Mouse (Mus musculus) right cerebral cortex, postnatal 10 days (tissue): ENCODE data around the gene Pappa2.

Experiments used
- DNase-seq, 2 experiments: peaks; one replicate each; pipeline ENCODE4 v3.0.0; 2021; ENCODE audit warnings: low spot score in 2 of 2

Gene Pappa2

GRCm38 (mm10) chr1:158910661-158911060 is 69.6 kb downstream of the Pappa2 start:
- no peak for DNase-seq

- DNase-seq, result no peak
Measured at GRCm38 (mm10) chr1:158897339-158897738, 83.0 kb downstream of the Pappa2 start.

GRCm38 (mm10) chr1:158894441-158894840 is 85.8 kb downstream of the Pappa2 start:
- no peak for DNase-seq

DNA sequence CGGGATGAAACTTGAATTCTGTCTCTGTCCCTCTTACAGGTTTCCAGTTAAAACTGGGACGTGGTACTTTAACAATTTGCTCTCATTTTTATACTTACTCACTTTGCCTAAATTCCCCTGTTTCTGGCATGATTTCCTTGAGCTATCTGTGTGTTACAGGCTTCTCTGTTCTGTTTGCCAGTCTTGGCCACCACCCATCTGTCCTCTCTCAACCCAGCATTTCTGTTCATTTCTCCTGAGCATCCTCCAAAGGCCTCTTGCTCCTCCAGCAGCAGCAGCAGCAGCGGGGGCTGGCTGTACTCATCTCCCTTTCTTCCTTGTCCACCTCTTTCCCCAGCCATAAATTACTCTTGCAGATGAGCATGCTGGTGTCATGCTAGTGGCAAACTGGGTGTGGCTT is 104.8 kb downstream of the Pappa2 start:
- no peak for DNase-seq

- DNase-seq, result no peak
Measured at GRCm38 (mm10) chr1:158874552-158875077, 105.7 kb downstream of the Pappa2 start.

- DNase-seq, result no peak
Measured at GRCm38 (mm10) chr1:158873631-158874030, 106.7 kb downstream of the Pappa2 start.

DNA sequence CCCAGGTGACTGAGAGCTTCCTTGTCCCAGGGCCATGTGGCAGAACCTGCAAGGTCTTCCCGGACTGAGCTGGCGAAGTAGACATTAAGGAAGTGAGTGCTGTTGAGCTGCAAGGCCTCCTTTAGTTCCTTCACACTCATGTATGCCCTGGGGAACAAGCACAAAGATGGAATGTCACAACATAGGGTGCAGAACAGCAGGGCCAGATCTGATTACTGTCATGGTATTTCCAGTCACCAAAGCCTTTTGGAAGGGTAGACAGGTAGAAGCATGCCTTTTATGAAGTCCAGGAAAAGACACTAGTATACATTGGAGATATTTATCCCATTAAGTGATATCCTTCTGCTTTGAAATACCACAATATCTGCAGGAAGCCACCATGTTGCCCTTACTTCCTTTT is 108.9 kb downstream of the Pappa2 start:
- no peak for DNase-seq

- DNase-seq, result peak in 1 of 2 experiments; percentile 25
Measured at GRCm38 (mm10) chr1:158860190-158860589, 120.1 kb downstream of the Pappa2 start.

GRCm38 (mm10) chr1:158853936-158854882 is 126.1 kb downstream of the Pappa2 start:
- DNase-seq, result no peak

- no peak for DNase-seq
Measured at GRCm38 (mm10) chr1:158852836-158853567, 127.3 kb downstream of the Pappa2 start.

GRCm38 (mm10) chr1:158850459-158850858 is 129.8 kb downstream of the Pappa2 start:
- DNase-seq, result no peak

GRCm38 (mm10) chr1:158844604-158845003 is 135.7 kb downstream of the Pappa2 start:
- DNase-seq, result no peak

- DNase-seq, result no peak
Measured at GRCm38 (mm10) chr1:158837151-158837550, 143.1 kb downstream of the Pappa2 start.

DNA sequence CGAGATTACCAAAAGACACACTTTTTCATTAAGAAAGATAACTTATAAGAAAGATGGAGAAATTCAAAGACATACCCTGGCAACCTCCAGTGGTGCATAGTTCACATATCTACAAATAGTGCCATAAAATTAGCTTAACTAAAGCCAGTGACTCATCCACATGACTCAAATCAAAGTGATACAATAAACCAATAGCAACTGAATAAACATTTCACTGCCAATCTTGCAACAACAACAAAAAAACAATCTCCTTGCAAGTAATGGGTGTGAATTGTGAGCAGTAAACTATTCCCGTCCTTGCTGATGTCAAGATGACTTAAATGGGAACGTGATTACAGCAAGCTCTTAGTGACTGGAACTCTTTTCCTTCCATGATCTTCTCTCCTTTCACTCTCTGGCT is 150.1 kb downstream of the Pappa2 start:
- DNase-seq, result no peak

- no peak for DNase-seq
Measured at GRCm38 (mm10) chr1:158827931-158828330, 152.4 kb downstream of the Pappa2 start.

DNA sequence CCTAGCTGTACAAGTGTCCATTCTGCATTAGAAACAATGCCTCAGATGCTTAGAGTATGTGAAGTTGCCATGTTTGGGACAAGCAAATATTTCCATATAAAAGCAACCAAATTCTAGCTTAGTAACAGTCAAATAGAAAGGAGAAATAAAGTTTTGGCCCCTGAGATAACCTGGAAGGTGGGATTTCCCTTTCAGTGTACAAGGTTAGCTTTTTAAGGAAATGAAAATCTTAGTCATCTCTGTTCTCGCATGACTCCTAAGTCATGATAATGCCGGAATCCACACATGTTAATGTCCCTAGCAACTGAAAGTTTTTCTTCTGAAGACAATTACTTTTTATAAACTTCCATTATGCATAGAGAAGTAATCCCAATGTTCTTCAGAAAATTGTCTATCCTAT is 160.6 kb downstream of the Pappa2 start:
- DNase-seq, result no peak

DNA sequence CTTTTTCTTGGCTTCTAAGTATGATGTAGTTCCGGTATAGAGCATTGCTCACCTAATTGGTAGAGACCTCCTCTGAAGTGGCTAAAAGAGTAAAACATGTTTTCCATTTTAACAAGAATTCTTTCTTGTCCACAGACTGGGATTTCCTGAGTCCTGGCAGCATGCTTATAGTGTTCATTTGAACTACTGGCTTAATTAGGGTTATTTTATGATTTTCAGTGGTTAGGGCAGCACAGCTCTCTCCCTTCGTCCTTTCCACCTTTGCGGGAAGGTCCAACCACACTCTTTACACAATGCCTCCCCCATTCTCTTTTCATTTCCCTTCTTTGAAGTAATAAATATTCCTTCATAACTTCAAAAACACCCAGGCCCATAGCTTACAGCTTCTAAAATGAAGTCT is 163.8 kb downstream of the Pappa2 start:
- no peak for DNase-seq

DNA sequence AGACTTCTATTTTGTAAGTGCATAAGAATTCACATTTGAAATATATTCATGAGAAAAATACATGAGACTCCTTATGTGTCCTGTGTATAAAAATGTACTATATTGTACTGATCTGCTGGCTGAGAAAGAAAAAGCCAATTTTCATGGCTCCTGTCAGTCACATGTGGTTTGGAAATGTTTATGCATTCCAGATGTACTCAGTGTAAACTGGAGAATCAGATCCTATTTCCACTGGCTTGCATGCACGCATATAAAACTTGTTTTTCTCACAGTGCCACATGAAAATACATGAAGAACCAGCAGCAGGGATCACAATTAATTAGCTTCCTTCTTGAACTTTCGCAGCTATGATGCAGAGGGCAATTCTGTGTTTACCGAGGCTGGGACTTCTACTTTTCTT is 168.4 kb downstream of the Pappa2 start:
- DNase-seq, result no peak

DNA sequence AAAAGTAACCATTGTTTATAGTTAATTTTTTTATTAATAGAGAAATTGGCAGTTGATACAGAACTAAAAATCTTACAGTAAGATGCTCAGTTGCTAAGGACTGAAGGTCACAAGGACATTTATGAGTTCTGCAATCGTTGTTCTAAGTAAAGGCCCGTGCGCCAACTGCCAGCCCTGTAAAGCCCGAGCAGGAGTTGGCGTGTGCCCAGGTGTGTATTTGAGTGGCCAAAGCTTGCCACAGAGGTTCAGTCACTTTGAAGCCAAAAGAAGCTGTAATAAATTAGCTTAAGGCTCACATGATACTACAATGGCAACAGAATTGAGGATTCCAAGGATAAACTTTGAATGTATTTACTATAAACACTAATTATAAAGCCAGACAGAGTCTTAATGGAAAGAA is 204.8 kb downstream of the Pappa2 start:
- DNase-seq, result no peak

- no peak for DNase-seq
Measured at GRCm38 (mm10) chr1:158773102-158773501, 207.2 kb downstream of the Pappa2 start.

DNA sequence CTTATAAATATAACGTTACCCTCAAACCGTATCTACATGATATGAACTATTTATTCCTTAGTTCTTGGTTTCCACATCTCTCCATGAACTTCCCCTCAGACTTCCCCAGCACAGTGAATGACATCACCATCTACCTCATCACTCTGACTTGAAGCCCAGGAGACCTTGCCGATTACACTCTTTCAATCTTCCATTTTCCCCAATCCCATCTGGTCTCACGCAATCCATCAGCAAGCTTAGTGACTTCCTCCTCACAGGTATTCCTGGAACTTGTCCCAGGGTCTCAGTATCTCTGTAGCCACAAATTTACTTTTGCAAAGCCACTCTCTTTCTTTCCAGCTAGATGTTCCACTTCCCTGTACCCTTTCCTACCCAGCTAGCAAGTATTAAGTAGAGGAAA is 209.5 kb downstream of the Pappa2 start:
- DNase-seq, result no peak

DNA sequence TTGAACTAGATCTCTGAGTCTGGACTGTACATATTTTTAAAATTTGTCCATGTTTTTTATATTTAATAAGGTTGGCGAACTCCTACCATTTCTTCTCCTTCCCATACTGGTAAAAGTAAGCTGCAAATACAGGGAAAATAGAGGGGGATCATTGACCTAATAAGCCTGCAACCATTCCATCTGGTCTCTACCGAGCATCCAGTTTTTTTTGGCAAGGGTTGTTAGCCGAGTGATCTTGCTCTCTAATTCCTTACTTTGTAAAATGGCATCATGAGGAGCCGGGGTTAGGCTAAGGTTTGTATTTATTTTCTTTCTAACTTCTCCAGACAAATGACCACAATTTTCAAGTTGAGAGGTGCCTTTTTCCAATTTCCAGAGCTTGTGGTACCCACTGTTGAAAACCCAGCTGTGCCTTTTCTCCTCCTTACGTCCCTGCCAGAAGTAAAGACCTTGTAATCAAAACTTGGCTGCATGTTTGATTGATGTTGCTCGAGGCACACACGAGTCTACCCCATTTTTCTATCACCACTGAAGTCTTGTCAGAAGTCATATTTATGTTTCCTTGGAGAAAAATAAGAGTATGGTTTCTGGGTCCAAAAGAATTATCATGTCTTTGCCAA is 210.1 kb downstream of the Pappa2 start:
- DNase-seq, result no peak
